Mouse (Mus musculus): ENCODE measurements around the gene Gm17428.
"Not testable (repeated sequence)": the region's sequence is repeated elsewhere in the genome, so short reads cannot be mapped to it uniquely, and the experiment has no call there.

Gm17428 gene

GRCm38 (mm10) chr14:54992196-54992595, 15.5 kb downstream of the Gm17428 start:
- no peak for DNase-seq

DNA sequence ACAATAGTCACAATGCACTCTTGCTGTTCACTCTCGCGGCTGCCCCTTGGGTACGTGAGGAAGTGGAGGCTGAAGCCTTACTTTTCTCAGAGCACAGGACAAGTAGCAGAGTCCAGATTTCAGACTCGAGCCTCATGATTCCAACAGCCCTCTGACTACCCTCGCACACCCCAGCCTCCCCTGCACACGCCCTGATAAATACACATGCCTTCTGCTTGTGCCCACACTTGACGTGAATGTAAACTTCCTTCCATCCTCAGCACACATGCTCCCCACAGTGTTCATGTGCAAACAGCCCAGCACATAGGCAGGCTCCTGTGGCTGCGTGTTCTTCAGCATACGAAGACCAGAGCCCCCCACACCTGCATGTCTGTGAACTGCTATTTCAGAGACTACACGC, 16.9 kb downstream of the Gm17428 start:
- DNase-seq = no peak

GRCm38 (mm10) chr14:54994136-54994868, 17.6 kb downstream of the Gm17428 start, which contains the start of gene Myh7:
Myh7 (minus strand) TSS chr14:54994626.
- no peak for DNase-seq

GRCm38 (mm10) chr14:54994869-54995186, 18.1 kb downstream of the Gm17428 start:
- no peak for DNase-seq

DNA sequence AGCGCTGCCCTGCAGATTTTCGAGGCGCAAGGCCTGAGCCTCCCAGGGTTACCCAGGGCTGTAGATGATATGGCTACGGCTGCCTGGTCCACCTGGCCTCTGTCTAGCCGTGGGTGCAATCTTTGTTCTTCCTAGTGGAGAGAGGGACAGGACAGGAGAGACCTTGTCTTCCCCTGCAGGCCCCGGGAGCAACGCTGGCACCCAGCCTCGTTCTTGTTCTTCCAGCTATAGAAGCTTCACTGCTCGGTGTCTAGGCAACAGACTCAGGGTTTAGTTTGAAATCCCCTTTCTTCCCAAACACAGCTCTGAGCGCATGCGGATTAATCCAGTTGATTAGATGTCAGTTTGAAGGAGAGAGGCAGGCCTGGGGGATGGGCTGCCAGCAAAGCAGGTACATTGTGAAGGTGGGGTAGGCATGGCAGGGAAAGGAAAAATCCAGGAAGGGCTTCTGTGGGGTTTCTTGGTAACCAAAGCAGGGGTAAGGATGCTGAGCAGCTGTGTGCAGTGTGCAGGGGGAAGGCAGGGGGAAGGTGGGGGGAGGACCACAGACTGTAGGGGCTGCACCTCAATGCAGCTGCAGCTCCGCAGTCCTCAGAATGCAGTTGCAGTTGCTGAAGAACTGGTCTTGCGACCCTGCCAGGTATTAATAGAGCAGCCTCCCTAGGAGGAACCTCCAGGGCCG, 18.9 kb downstream of the Gm17428 start:
- no peak for DNase-seq

DNA sequence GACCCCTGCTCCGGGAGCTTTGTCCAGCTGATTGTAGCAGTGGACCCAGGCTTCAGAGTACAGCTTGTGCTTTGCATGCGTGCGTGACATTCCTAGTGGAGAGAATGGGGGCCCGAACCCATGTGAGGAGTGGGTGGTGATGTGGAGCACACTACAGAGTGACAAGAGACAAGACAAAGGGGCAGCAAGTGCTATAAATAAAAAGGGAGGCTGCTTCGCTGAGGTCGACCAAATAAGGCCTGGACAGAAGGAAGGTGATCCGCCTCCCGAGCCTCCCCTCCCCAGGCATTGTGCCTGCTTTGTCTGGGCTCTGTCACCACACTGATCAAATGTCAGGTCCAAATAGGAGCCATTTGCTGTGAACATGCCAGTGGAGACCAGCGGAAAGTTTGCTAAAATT, 20.1 kb downstream of the Gm17428 start:
- DNase-seq = no peak

GRCm38 (mm10) chr14:54997297-54997696, 20.6 kb downstream of the Gm17428 start:
- no peak for DNase-seq

GRCm38 (mm10) chr14:54998680-54999079, 21.9 kb downstream of the Gm17428 start:
- no peak for DNase-seq

DNA sequence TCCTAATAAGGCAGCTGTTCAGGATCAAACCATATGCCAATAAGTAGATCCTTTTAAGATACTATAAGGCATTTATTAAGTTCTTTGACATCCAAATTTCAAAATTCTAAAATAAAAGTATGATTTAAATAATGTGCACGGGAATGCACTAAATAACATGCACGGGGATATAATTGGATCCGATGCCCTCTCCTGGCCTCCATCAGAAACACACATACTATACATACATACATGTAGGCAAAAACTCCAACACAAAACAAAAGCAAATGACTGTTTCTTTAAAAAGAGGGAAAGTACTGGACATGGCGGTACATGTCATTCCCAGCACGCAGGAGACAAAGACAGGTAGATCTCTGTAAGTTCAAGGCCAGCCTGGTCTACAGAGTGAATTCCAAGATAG, 23.1 kb downstream of the Gm17428 start:
- not testable (repeated sequence) for DNase-seq

- DNase-seq = no peak
Observed at GRCm38 (mm10) chr14:55000814-55001213, 24.1 kb downstream of the Gm17428 start.

DNA sequence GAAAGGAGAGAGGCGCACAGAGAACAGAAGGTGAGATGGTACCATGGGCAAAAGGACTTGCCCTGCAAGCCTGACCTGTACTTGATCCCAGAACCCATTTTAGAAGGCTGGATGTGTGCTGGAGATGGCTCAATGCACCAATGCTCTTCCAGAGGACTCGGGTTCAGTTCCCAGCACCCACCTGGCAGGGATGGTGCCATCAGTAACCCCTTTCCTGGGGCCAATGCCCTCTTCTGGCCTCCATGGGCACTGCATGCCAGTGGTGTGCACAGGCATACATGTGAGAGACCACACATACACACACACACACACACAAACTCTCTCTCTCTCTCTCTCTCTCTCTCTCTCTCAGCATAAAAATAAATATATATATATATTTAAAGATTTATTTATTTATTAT, 24.7 kb downstream of the Gm17428 start:
- DNase-seq = no peak

DNA sequence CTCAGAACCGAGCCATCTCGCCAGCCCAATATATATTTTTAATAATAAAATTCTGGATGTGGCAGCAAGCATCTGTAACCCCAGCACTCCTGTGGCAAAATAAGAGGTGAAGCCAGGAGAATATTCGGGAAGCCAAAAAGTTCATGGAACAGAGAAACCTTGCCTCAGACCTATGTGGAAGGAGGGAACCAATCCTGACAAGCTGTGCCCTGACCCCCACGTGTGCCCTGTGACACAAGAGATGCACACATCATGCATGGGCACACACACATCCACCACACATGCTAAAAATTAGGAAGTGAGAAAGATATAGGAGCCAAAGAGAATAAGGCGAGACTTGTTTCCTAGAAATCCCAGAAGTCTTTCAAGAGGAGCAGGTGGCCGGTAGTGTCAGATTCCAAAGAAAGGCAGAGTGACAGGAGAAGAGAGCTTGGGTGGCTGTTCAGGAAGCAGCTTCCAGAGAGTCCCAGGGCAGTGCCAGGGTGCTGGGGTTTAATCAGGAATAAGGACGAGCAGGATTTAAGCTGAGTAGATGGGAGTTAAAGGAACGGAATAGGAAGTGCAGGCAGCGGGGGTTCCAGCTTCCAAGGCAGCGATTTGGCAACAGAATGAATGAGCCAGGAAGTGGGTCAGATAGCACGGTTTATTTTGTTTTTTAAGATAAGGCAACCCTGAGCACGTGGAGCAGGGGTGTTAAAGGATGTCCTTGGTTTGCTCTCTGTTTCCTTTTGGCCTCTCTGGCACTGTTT, 25.4 kb downstream of the Gm17428 start:
- DNase-seq = no peak

- no peak for DNase-seq
Observed at GRCm38 (mm10) chr14:55002687-55003120, 26.0 kb downstream of the Gm17428 start.

DNA sequence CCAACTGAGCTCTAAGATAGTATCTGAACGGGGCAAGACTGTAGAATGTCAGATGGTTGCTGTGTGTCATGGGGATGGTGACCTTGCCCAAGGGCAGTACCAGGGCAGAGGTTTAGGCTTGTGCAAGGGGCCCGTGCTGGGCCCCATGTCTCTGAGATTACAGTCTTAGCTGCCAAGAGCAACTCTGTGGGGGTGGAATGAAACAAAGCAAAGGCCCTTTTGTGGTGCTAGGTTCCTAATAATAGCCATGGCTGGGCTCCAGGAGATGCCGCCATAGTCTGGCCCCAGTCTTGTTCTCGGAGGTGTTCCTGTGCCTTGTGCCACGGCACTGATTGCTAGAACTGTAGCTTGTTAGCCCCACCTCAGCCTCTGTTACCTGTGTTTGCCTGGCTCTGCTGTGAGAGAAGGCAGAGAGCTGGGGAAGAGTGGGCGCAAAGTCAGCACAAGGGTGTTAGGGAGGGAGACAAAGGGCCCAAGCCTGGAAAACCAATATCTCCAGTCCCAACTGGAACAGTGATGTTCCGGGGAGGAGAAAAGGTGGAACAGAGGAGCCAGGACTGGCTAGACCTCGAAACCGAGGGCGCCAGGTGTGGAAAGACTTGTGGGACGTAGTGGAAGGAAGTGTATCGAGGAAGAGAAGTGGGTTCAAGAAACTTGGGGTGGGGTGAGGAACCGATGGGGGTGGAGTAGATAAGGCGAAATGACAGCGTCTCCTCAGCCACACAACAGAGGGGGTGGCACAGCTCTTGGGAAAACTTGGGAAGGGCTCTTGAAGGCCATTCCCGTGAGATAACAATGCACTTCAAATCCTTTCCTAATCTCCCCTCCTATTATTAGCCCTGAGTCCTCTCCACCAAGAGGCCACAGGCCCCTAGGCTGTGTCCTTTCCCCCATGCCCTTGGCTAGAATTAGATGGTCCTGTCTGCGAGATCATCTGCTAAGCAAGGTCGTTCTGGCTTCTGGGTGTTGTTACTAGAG, 27.4 kb downstream of the Gm17428 start:
- DNase-seq = no peak

- DNase-seq = no peak
Observed at GRCm38 (mm10) chr14:55005506-55005905, 28.8 kb downstream of the Gm17428 start.

- DNase-seq = no peak
Observed at GRCm38 (mm10) chr14:55005967-55006366, 29.2 kb downstream of the Gm17428 start.

DNA sequence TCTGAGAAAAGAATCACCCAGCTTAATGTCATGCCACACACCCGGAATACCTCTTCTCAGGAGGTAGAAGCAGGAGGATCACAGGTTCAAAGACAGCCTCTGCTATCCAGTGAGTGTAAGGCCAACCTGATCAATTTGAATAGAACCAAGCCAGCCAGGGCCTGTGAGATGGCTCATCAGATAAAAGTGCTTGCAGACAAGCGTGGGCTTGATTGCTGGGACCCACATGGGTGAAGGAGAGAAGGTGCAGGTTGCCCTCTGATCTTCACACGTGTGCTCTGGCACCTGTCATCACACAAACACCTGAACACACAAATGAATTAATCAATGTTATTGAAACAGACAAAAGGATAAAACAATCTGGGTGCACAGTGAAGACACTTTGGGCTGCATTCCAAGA, 29.8 kb downstream of the Gm17428 start:
- no peak for DNase-seq

- no peak for DNase-seq
Observed at GRCm38 (mm10) chr14:55007120-55007908, 30.6 kb downstream of the Gm17428 start.

DNA sequence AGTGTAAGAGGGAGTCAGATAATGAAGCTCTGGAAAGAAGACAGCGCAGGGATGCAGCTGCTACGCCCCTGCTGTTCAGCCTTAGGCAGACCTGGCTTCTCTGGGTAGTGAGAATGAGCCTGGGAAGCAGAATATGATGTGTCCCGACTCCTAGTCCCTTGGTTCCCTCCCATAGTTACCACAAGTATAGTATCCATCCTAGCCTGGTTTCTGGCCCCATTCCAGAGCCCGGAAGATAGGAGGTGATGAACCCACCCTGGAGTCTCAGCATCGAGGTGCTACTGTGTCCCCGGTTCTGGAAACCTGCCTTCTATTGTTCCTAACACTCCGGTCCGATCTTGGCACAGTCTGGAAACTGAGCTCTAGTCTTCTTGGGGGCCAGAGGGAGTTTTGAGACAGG, 31.7 kb downstream of the Gm17428 start:
- no peak for DNase-seq

- DNase-seq = no peak
Observed at GRCm38 (mm10) chr14:55011116-55011515, 34.4 kb downstream of the Gm17428 start.

- DNase-seq = no peak
Observed at GRCm38 (mm10) chr14:55014591-55014990, 37.9 kb downstream of the Gm17428 start.
